Mouse (Mus musculus) liver, embryonic 14.5 days (tissue): Measurements from ENCODE around the gene Lrfn5. TPM values are rescaled to one million over a fixed set of nuclear protein-coding genes. Genes with fewer than 3 reads are reported as not detected.

Source experiments
- ATAC-seq: fragments of 200-750 bp; cut with Nextera tagmentation; 2 replicates; pipeline ENCODE4 v1.8.0; 2017; ENCODE audit warnings: moderate number of reproducible peaks, mild to moderate bottlenecking, moderate library complexity; ENCODE audit not compliant: insufficient read depth
- DNase-seq, 3 experiments: peaks; one replicate each; pipeline ENCODE4 v3.0.0-alpha.2; 2012 to 2013; ENCODE audit warnings: low read depth in 3 of 3, low spot score in 3 of 3
- H3K27ac ChIP-seq: fragments of 300-500 bp; sonication (generic); 2 replicates; pipeline ENCODE4 v1.5.1; 2014; ENCODE audit warnings: moderate library complexity, mild to moderate bottlenecking, control low read depth, inconsistent platforms
- H3K27me3 ChIP-seq: fragments of 300-500 bp; sonication (generic); 2 replicates; pipeline ENCODE4 v1.6.1; 2014; ENCODE audit warnings: mild to moderate bottlenecking, low read length, moderate library complexity; ENCODE audit not compliant: control insufficient read depth, insufficient read depth
- H3K36me3 ChIP-seq: fragments of 300-500 bp; sonication (generic); replicated peaks from 2 replicates; pipeline ENCODE4 v1.6.1; 2014; ENCODE audit warnings: low read depth; ENCODE audit not compliant: control insufficient read depth, insufficient read depth
- H3K4me1 ChIP-seq, 2 experiments: fragments of 200-500 bp in 1 of 2; fragments of 300-500 bp in 1 of 2; sonication (generic) in 1 of 2; replicated peaks; 2 replicates each; pipeline ENCODE4 v1.6.1; 2012 to 2014; ENCODE audit warnings: antibody characterized with exemption in 1 of 2, inconsistent platforms in 1 of 2, low read length in 1 of 2; ENCODE audit not compliant: control insufficient read depth in 2 of 2, insufficient read depth in 2 of 2
- H3K4me2 ChIP-seq: fragments of 300-500 bp; sonication (generic); 2 replicates; pipeline ENCODE4 v1.6.1; 2014; ENCODE audit warnings: low read depth, mild to moderate bottlenecking, control low read depth, moderate library complexity
- H3K4me3 ChIP-seq, 2 experiments: fragments of 200-500 bp in 1 of 2; fragments of 300-500 bp in 1 of 2; sonication (generic) in 1 of 2; 2 replicates each; pipeline ENCODE4 v1.5.1; 2012 to 2014; ENCODE audit warnings: low read depth in 2 of 2, low read length in 2 of 2, mild to moderate bottlenecking in 2 of 2, control low read depth in 1 of 2, inconsistent platforms in 1 of 2, moderate library complexity in 1 of 2; ENCODE audit not compliant: insufficient read depth in 1 of 2
- H3K9ac ChIP-seq: fragments of 300-500 bp; sonication (generic); replicated peaks from 2 replicates; pipeline ENCODE4 v1.6.1; 2014; ENCODE audit warnings: mild to moderate bottlenecking, control low read depth, moderate library complexity
- H3K9me3 ChIP-seq: fragments of 300-500 bp; sonication (generic); 2 replicates; pipeline ENCODE4 v1.6.1; 2016; ENCODE audit warnings: low read length, mixed read lengths; ENCODE audit not compliant: control insufficient read depth
- CTCF ChIP-seq: IDR thresholded peaks from 2 replicates; pipeline ENCODE4 v1.5.1; 2016; ENCODE audit warnings: antibody characterized with exemption, low read depth, control low read depth
- EP300 ChIP-seq: IDR thresholded peaks from 2 replicates; pipeline ENCODE4 v1.6.1; 2016; ENCODE audit warnings: antibody characterized with exemption, low read depth
- WGBS: fragments of 180-500 bp; shearing (Covaris S2); extraction: QIAGEN DNeasy Blood & Tissue Kit; methylation state at CpG from one replicate; pipeline ENCODE4 v1.1.7; 2014; ENCODE audit not compliant: insufficient replicate concordance; 5-methylcytosine and 5-hydroxymethylcytosine counted together
- polyA plus RNA-seq, 2 experiments: library from polyadenylated mRNA; depleted of rRNA in 1 of 2; stranded (reverse) in 1 of 2; unstranded in 1 of 2; fragments of >200 nt; fragmentation: Nextera tagmentation in 1 of 2; extraction: Ambion mirVana in 1 of 2; gene quantifications; 2 replicates each; pipeline versions ENCODE4 v1.2.1 to v1.2.3; 2012 to 2014

Gene Lrfn5
- polyA plus RNA-seq (2012; rRNA removed) (0.03 and 0.06 TPM in 2 replicates), polyA plus RNA-seq (2014; fragmentation: Nextera tagmentation; extraction: Ambion mirVana) (0.09 TPM in 1 of 2 replicates, not detected in the other)

DNA sequence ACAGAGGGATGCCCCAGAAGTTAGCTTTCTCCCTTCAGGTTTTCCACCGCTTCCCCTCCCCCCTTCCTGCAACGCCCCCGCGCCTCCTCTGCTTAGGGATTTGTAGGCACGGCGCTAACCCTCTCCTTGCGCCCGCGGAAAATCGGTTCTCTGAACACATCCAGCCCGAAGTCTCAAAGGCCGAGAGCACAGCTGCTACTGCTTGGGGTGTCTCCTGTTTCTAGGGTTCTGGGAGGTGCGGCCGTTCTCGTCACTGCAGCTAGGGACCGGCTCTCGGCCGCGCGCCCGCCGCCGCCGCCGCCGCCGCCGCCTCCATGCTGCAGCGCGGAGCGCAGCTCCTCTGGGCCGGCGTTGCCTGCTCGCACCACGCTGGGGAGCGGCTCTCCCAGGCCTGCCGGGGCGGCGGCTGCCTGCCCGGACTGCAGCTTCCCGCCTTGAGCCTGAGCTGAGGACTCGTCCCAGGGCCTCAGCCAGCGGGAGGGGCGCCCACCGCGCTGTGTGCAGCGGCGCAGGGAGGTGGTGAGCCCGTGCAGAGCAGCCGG is at the start of gene Lrfn5:
Gene Lrfn5 (plus strand): TSS at position 322 of the 542 bp plus-strand sequence.
- H3K4me3 ChIP-seq, result peak within 1 kb of the TSS; percentile 5 to 42; a peak in 3 of 4 replicates
- WGBS, result under 1% methylated on average over 43 of the region's 50 CpGs
- DNase-seq, result no peak
- H3K36me3 ChIP-seq, result no peaks in the 10 kb centered on the region
- no peak for TF ChIP-seq CTCF
- no peak for TF ChIP-seq EP300
- ATAC-seq, result 0 out of 2 replicates have a peak, but pooled peaks have one; percentile 8
- no peak within 1 kb of the TSS for H3K27ac ChIP-seq
- H3K4me2 ChIP-seq, result peak within 1 kb of the TSS; percentile 53
- peaks cover 26% of the 10 kb centered on the region for H3K27me3 ChIP-seq
- no peaks in the 10 kb centered on the region for H3K4me1 ChIP-seq
- no peaks in the 10 kb centered on the region for H3K9me3 ChIP-seq
- no peak within 1 kb of the TSS for H3K9ac ChIP-seq

DNA sequence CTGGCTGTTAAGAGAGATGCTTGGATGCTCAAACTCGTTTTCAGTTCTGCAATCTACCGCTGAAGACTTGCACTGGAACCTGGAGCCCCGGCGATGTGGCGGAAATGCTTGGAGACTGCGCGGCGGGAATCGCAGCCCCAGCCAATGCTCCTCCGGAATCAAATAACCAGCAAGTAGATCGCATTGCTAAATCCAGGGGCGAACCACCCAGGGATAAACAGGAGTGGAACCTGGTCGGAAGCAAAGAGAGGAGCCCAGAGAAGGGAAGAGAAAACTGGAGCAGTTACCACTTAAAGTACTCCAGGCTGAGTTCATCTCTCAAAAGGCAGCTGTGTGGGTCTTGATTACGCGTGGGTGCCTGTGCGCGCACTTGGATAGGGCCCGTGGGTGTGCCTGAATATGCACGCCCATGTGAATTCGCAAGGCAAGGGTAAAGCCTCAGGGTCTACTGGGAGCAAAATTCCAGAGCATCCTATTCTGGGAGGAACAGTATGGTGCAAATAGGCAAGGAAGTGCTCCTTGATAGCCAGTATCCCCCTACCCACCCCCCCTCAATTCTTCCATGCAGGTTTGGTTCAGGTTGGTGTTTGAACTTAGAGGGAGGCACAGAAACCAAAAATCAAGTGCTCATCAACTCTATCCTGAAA is 1.3 kb upstream of the Lrfn5 start:
- Histone ChIP-seq H3K27me3 (peaks cover 26% of the 10 kb centered on the region), H3K4me3 (no peak overlapping the region), H3K4me1 (no peaks in the 10 kb centered on the region), H3K36me3 (no peaks in the 10 kb centered on the region), H3K4me2 (no peak overlapping the region), H3K27ac (no peak overlapping the region), H3K9ac (no peak overlapping the region), H3K9me3 (no peaks in the 10 kb centered on the region)
- 4% methylated on average over 20 of the region's 20 CpGs for WGBS
- ATAC-seq, result no peak
- no peak for DNase-seq
- TF ChIP-seq EP300, result no peak
- no peak for TF ChIP-seq CTCF

DNA sequence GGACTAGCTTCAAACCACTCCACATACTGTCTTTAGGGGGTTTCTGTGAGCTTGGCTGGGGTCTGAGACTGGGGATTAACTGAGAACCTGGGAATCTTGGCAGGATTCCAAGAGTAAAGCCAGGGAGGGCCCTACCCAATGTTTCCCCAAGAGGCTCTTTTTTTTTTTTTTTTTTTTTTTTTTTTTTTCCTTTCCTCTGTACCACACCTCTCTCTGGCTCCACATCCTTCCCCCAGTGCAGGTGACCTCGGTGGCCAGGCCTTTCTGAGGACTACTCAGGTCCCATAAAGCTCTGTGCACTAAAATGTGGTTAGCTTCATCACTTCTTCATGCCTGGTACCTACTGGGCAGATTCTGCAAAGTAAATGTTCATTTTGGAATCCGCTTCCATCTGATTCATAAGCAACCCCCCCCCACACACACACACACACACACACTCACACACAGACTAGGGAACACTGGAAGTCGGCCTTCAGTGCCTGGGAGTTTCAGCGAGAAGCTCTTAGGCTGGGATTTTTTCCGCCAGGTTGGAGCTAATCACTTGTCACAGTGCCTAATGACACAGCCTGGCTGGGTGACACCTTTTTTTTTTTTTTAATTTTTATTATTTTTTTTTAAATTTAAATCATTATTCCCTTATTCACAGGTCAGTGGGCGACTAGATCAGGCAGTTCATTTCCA is 662 bp upstream of the Lrfn5 start:
- no peak for ATAC-seq
- 8% methylated on average over 6 of the region's 6 CpGs for WGBS

DNA sequence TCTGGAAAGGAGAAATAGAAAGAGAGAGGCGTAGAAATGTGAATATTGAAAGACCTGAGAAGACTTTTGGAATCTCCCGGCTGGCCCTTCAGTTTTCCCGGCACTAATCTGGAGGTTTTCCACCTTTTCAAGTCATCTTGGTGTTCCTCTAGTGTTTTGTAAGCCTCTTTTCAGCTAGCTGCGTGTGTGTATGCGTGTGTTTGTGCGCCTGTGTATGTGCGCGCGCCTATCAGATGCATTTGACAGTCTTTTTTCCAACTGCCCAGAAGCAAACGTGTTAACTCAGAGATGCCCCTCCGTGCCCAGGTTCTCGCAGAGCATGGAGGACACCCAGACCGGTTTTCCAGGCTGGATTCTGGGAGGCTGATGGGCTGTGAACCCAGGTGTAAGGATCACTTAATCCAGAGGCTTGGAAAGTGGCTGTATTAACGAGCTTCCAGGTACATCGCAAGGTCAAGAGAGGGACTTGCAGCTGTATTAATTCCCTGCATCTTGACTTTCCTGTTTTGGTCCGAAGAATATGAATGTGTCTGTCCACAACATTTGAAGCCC is 757 bp downstream of the Lrfn5 start:
- no peak overlapping the region for H3K4me3 ChIP-seq
- peaks cover 26% of the 10 kb centered on the region for H3K27me3 ChIP-seq
- H3K27ac ChIP-seq, result no peak overlapping the region
- TF ChIP-seq CTCF (no peak), EP300 (no peak)
- 2% methylated on average over 16 of the region's 16 CpGs for WGBS
- H3K9me3 ChIP-seq, result no peaks in the 10 kb centered on the region
- DNase-seq, result no peak
- no peak for ATAC-seq
- peak overlapping the region; percentile 53; the same call in 1 of the 2 replicates for H3K4me2 ChIP-seq
- H3K4me1 ChIP-seq, result no peaks in the 10 kb centered on the region
- H3K36me3 ChIP-seq, result no peaks in the 10 kb centered on the region
- no peak overlapping the region for H3K9ac ChIP-seq

More for the DNA sequence above, 662 bp upstream of the Lrfn5 start:
- H3K27ac ChIP-seq, result no peak overlapping the region
- H3K27me3 ChIP-seq, result peaks cover 26% of the 10 kb centered on the region
- no peak overlapping the region for H3K9ac ChIP-seq
- no peaks in the 10 kb centered on the region for H3K36me3 ChIP-seq
- no peaks in the 10 kb centered on the region for H3K4me1 ChIP-seq
- H3K4me3 ChIP-seq, result peak overlapping the region in 1 of 2 experiments; percentile 42; a peak in 1 of 4 replicates
- no peak for DNase-seq
- H3K9me3 ChIP-seq, result no peaks in the 10 kb centered on the region
- peak overlapping the region; percentile 53 for H3K4me2 ChIP-seq
- no peak for TF ChIP-seq EP300
- no peak for TF ChIP-seq CTCF

DNA sequence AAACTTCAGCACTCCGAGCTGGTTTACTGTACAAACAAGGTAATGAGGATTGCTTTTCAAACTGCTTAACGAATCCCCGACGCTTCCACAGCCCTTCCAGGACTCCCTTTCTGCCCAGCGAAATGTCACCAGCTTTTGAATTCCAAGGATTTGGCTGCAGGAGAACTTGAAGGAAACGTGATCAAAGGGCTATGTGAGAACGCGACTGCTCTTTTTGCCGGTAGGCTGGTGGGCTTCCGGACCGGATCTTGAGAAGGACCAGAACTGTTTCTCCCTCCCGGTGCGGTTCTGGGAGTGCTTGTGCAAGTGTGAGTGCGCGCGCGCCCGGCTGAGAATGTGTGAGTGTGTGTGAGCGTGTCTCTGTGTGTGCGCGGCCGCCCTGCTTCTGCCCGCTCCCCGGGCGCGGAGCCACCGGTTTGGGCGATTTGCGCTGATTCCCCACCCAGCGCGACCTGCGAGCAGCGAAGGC is 1.3 kb downstream of the Lrfn5 start:
- DNase-seq, result no peak
- TF ChIP-seq CTCF (no peak), EP300 (no peak)
- no peak overlapping the region for H3K27ac ChIP-seq

More for the DNA sequence above, 1.3 kb downstream of the Lrfn5 start:
- no peak overlapping the region for H3K4me3 ChIP-seq
- no peak for ATAC-seq
- no peak overlapping the region for H3K4me2 ChIP-seq
- no peaks in the 10 kb centered on the region for H3K36me3 ChIP-seq
- H3K9me3 ChIP-seq, result no peaks in the 10 kb centered on the region
- 1% methylated on average over 33 of the region's 33 CpGs for WGBS
- peaks cover 26% of the 10 kb centered on the region for H3K27me3 ChIP-seq
- no peaks in the 10 kb centered on the region for H3K4me1 ChIP-seq
- H3K9ac ChIP-seq, result no peak overlapping the region
